Mouse (Mus musculus) liver (tissue): ENCODE results near the gene Cd82.

Experiments used
- DNase-seq: peaks from one replicate; pipeline ENCODE4 v3.0.0-alpha.2; 2020; ENCODE audit warnings: mixed read lengths

The Cd82 gene

DNA sequence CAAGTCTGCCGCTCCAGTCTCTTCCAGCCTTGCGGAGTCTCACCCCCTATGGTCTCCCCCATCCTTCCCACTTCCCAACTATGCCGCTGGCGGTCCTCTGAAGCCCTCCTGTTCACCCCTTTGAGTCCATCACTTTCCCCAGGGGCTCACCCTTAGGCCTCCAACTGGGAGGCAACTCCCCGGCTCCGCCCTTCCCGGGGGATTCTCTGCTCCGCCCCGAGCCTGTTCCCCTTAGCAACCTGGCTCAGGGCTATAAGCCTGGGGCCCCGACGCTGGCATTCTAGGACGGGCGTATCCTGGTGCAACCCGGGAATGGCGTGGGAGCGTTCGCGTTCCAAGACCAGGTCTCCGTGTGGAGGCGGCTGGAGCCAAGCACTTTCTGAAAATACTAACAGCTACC, at the start of gene Cd82:
Gene Cd82 (minus strand): TSS at position 381 of the 400 bp plus-strand sequence.
- DNase-seq = peak; percentile 94

DNA sequence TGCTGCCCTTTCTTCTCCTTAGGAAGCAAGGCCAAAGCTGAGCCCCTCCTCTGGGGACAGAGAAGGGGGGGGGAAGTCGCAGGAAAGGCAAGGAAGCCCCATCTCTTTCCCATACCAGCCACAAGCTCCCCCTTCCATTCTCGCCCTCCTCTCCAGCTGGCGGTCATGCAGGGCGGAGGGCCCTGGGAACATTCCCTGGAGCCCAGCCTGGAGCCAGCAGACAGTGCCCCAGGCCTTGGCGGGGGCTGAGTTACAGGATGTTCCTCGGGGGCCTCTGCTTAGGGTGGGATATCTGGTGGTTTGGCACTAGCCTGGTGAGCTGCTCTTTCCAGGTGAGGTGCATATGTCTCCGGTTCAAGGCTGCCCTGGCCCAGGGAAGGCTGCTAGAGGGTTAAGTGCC, 49.2 kb upstream of the Cd82 start:
- no peak for DNase-seq

GRCm38 (mm10) chr2:93510839-93511238, 47.9 kb upstream of the Cd82 start:
- DNase-seq = no peak

DNA sequence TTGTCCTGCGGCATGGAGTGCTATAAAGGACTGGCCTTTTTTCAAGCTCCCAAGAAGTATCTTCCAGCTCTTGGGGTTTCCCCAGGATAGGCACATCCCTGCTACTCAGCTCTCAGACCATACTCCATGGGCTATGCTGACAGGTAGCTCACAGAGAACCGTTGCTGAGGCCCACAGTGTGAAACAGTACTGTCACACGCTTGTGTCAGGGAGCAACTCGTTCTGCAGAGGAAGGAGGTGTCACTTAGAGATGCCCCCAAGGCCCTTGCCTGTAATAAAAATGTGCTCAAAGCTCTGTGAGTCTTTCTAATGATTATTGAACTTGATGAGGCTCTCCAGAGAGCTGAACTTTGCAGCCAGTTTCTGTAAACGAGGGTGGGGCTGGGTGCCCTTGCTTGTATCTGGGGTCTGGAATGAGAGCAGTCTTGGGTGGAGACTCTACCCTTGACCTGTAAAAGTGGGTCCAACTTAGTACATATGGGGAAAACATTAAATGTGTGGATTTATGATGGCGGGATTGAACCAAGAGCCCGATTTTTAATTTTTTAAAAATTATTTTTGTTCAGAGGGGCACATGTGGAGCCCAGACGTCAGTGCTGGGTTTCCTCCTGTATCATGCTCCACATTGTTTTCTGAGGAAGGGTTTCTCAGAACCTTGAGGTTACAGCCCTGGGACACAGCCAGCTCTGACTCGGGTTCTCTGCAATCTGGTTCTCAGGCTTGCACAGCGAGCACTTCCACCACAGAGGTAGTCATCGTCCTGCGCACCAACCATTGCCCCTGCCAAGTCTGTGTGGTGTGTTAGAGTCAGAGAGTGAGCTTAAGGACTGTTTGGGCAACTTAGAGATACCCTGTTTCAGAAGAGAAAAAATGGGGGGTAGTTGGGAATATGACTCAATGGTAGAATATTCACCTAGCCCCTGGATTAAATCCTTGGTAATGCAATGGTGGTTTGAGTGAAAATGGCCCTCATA, 47.1 kb upstream of the Cd82 start:
- DNase-seq = no peak

GRCm38 (mm10) chr2:93505091-93505490, 42.2 kb upstream of the Cd82 start:
- no peak for DNase-seq

DNA sequence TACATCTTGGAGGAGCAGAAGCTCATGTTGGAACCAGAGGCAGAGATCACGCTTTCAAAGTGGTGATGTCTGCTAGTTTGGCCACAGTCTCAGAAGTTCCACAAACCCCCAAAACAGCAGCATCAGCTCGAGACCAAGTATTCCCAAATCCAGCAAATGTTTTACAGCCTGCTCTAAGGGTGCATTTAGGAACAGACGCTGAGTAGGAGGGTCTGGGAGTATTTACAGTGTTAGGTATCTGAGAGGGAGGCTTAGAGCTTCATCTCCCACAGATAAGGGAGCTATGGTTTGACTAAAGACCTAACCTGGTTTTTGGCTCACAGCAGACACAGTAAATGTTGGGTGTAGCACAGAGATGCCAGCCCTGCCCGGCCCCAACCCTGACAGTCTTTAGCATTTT, 40.4 kb upstream of the Cd82 start:
- DNase-seq = no peak

GRCm38 (mm10) chr2:93501303-93501702, 38.4 kb upstream of the Cd82 start:
- DNase-seq = no peak

GRCm38 (mm10) chr2:93497221-93497620, 34.3 kb upstream of the Cd82 start:
- no peak for DNase-seq

GRCm38 (mm10) chr2:93495170-93495569, 32.2 kb upstream of the Cd82 start:
- no peak for DNase-seq

- no peak for DNase-seq
These were observed 30.6 kb upstream of the Cd82 start for GRCm38 (mm10) chr2:93493541-93493940.

DNA sequence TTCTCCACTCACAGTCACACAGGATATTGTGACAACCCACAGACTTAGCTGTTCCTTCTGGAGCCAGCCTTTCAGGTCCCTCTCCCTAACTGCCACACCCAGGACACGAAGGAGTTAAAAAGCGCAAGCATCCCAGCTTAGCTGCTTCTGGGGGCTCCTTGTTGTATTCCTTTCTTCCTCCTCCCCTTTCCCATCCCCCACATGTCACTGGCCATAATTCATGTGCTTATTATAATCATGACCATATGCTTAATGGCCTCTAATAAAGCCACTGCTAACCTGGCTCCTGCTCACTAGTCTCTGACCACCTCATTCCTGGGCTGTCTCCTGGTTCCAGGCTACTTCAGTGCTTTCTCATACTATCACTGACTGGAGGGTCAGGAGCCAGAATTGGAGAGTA, 27.6 kb upstream of the Cd82 start:
- no peak for DNase-seq

GRCm38 (mm10) chr2:93488911-93489587, 26.1 kb upstream of the Cd82 start:
- peak; percentile 24 for DNase-seq

DNA sequence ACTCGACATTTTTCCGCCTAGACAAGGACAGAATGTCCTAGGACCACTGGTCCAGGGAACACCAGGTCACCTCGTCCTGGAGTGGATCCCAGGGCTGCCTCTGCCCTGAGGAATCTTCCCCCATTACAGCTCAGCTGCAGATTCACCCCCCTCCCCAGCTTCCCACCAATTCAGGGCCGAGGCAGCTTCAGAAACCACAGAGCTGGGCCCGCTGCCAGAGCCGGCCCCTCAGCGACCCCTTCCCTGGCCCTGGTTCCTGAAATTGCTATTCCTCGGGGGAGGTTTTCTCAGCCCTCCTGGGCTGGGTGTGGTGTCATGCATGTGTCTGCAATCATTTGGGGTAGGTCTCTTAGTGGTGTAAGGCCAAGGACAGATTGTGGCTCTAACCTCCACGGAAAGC, 22.5 kb upstream of the Cd82 start:
- peak; percentile 35 for DNase-seq

DNA sequence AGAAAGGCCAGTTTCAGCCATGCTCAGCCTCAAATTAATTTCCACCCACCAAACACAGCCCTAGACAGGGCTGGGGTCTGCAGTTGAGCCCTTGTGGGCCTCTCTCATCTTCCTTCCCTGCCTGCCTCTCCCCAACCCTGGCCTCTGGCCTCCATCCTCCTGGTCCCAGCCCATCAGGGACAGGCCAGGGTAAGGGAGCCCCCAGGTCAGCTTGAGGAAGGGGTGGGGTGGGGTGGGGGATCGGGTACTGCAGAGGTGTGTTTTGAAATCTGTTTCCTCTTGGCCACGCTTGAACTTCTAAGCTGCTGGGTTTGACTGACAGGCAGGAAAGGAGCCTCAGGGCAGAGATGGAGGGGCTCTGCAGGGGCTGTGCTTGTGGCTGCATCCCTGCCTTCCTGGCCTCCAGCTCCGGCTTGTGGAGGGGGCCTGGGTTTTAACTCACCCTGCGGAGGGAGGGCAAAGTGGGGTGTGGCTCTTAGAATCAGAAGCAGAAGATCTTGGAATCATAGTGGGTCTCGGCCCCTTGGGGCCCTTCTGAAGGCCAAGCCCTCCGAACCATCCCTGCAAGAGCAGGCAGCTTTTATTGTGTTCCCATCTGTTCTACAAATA, 19.2 kb upstream of the Cd82 start:
- DNase-seq = no peak

DNA sequence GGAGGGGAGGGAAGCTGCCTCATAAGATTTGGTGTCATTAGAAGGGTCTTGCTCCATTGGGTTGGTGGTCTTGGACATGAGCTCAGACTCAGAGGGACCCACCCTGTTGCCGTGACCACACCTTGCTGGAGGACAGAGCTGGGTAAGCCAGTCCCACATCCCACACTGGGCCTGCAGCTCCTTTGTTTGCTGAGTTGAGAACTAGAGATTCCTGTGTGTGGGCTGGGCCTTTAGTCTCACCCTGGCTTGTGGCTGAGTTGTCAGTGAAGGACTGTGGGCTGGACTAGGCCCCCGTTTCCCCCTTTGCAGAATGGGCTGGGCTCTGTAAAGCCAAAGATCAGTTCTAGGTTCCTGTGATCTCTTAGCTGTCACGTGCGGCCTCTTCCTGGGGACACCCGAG, 15.8 kb upstream of the Cd82 start:
- DNase-seq = no peak

DNA sequence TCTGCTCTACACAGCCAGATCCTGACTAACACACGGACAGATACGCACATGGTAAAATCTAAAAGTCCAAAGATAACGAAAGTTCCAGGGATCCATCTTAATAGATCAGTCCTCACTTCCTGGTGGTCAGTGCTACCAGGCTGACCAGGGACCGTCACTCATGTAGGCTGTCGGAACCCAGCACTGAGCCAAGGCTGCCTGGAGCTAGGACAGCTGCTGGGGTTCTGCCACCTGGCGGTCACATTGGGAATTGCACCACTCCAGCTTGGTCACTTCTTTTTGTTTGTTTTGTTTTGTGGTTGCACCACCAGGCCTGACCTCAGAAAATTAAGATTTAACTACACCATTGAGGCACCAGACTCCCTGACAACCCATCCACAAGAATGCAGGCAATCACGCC, 14.6 kb upstream of the Cd82 start:
- peak; percentile 65 for DNase-seq

GRCm38 (mm10) chr2:93476487-93476886, 13.5 kb upstream of the Cd82 start:
- DNase-seq = no peak

DNA sequence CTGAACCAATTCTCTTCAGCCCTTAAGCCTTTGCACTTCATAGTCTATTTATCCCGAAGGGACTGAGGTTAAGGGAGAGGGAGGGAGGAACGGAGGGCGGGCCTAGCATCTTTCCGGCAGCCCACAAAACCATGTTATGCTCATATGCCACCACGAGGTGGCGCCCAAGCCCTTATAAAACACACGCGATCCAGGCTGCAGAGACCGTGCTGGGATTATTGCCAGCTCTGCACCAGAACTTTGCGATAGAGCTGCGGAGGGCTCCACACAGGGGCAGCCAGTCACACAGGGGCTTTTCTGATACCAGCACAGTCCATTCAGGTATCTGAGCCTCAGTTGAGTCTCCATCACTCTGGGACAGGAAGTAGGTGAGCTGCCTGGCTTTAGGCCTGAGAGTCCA, 12.1 kb upstream of the Cd82 start:
- DNase-seq = peak; percentile 87

DNA sequence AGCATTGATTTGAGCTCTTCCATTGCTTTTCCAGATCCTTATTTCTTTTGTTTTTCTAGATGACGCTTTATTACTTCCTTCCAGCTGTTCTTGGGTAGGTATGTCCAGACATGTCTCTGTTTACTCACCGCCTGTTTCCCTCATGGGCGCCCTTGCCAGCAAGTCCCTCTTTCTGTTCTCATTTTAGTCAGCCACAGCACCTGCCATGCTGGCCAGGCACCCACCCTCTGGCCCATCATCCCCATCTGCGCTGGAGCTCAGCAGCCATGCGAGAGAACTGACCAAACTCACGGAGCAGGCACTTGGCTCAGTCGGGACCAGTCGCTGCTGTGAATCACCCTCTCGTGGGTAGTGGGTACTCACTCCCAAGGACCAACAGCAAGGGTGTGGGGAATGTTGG, 11.0 kb upstream of the Cd82 start:
- DNase-seq = no peak

DNA sequence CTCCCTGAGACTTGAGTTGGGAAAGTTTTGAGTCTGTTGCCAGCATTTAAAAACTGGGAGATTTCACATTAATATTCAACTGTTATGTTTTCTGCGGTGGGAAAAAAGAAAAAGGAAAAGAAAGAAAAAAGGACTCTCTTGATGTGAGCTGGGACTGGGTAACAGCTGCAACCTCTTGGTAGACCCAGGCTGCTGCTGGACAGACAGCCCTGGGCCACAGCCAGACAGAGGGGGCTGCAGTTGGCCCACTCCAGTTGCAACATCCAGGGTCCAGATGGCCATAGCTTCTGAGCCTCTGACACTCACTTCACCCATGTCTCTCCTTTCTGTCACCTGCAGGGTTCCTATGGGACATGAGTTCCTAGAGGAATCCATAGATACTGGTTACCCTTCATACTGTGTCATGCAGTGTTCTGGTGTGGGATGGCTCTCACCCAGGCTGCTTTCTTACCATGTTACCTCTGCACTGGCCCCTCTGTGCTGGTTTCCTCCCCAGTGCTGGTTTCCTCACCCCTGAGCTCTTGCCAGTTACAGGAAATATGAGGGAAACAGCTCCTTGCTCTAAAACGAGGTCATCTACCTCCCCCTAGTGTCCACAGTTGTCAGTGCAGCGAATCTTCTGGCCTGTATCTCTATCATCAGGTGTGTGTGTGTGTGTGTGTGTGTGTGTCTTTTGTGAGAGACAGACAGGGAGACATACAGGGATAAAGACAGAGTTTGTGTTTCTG, 8.1 kb upstream of the Cd82 start:
- peak; percentile 84 for DNase-seq

DNA sequence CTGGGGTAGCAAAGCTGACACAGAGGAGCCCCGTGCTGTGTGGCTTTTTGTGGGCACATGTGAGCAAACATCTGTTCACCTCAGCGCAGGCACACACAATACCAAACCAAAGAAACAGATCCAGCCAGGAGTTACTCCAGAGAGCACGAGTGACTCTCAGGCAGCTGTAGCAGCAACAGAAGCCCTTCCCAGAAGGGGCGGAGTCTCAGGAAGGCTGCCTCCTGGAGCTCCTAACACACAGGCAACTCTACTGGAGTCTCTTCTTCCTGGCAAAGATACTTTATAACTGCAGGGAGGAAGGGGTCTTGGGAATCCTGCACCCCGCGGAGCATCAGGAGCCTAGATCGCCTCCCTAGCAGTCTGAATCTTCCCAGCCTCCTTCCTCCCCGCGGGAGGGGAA, 7.2 kb upstream of the Cd82 start:
- peak; percentile 85 for DNase-seq

DNA sequence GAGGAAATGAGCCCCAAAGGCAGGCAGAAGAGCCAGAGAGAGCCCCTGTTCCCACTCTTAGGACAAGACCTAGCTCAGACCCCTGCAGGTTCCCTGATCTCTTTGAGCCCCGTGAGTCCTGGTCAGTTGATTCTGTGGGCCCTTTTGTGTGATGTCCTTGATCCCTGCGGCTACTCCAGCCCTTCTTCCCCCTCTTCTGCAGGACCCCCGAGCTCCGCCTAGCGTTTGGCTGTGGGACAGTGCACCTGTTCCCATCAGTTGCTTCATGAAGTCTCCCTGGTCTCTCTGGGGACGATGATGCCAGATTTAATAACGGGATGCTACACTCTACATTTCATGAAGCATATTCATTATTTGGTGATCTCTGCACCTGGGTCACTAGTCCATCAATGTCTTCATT, 6.2 kb upstream of the Cd82 start:
- peak; percentile 85 for DNase-seq

- peak; percentile 79 for DNase-seq
These were observed 3.4 kb upstream of the Cd82 start for GRCm38 (mm10) chr2:93466314-93466713.
